Mouse (Mus musculus) heart, embryonic 12.5 days (tissue): ENCODE measurements at regions not wholly inside any gene's neighbourhood (a gene's known extent, or its start where the extent isn't known, plus 50 kb on each side); places are given as distances from the start of the nearest gene placed in this dataset.

Experiments
- ATAC-seq: fragments of 200-750 bp; cut with Nextera tagmentation; 2 replicates; pipeline ENCODE4 v1.8.0; 2017; ENCODE audit warnings: moderate TSS enrichment, moderate library complexity; ENCODE audit not compliant: insufficient number of reproducible peaks, low FRiP score
- H3K27ac ChIP-seq: fragments of 300-500 bp; sonication (generic); 2 replicates; pipeline ENCODE4 v1.5.1; 2016; ENCODE audit warnings: mild to moderate bottlenecking, moderate library complexity; ENCODE audit not compliant: poor library complexity, severe bottlenecking
- H3K27me3 ChIP-seq: fragments of 300-500 bp; sonication (generic); replicated peaks from 2 replicates; pipeline ENCODE4 v1.6.1; 2016; ENCODE audit warnings: mild to moderate bottlenecking, moderate library complexity
- H3K36me3 ChIP-seq: fragments of 300-500 bp; sonication (generic); 2 replicates; pipeline ENCODE4 v1.6.1; 2016; ENCODE audit warnings: mild to moderate bottlenecking, moderate library complexity
- H3K4me1 ChIP-seq: fragments of 300-500 bp; sonication (generic); replicated peaks from 2 replicates; pipeline ENCODE4 v1.6.1; 2016; ENCODE audit warnings: mild to moderate bottlenecking
- H3K4me2 ChIP-seq: fragments of 300-500 bp; sonication (generic); 2 replicates; pipeline ENCODE4 v1.6.1; 2016; ENCODE audit warnings: mild to moderate bottlenecking, moderate library complexity
- H3K4me3 ChIP-seq: fragments of 300-500 bp; sonication (generic); 2 replicates; pipeline ENCODE4 v1.5.1; 2016; ENCODE audit warnings: mild to moderate bottlenecking
- H3K9ac ChIP-seq: fragments of 300-500 bp; sonication (generic); 2 replicates; pipeline ENCODE4 v1.6.1; 2016; ENCODE audit warnings: mild to moderate bottlenecking, moderate library complexity
- H3K9me3 ChIP-seq: fragments of 300-500 bp; sonication (generic); replicated peaks from 2 replicates; pipeline ENCODE4 v1.6.1; 2016; ENCODE audit warnings: mild to moderate bottlenecking, moderate library complexity
- WGBS: fragments of 180-500 bp; shearing (Covaris S2); methylation state at CpG from one replicate; pipeline ENCODE4 v1.1.7; 2016; 5-methylcytosine and 5-hydroxymethylcytosine counted together

DNA sequence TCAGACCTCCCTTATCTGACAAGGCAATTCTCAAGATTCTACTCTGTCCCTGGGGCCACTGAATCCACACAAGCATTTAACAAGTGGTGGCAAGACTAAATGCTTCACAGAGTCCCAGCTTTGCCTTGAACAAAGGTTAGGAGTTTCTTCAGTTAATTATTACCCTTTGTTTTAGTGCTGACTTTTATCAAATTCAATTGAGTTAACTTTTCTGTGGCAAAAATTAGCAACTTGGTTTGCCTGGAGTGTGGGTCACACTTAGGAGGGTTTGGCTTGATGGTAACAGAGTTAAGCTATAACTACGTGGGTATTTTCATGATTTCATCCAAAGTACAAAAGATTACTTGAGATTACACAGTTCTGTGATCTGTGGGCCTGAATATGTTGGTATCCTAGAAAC lies 104.7 kb upstream of the Abcb5 start:
- Histone ChIP-seq H3K9me3 (0 out of 2 replicates have a peak, but pooled peaks cover 3% of the 10 kb centered on the region), H3K36me3 (no peaks in the 10 kb centered on the region), H3K4me2 (no peak overlapping the region), H3K9ac (no peak overlapping the region), H3K27ac (no peak overlapping the region), H3K27me3 (no peaks in the 10 kb centered on the region), H3K4me1 (peaks cover 9% of the 10 kb centered on the region), H3K4me3 (no peak overlapping the region)
- 82% methylated on average over 1 of the region's 1 CpGs for WGBS
- ATAC-seq = no peak

DNA sequence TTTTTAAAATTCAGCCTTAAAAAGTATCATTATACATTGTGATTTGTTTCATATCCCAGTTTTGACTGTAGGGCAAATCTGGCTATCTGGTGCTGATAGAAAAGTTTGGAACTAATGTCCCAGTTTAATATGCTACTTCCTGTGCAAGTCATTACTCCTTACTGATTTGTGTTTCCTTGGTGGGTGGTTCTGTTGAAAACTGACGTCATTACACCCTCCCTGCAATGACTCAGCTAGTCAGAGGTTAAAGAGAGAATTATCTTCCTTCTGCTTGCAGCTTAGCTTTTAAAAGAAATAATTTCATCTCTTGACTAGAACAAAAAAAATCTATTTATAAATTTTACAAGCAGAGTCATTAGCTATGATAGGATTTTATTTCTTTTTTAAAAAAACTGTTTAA lies 104.2 kb upstream of the Abcb5 start:
- ATAC-seq = no peak
- Histone ChIP-seq H3K4me1 (peaks cover 9% of the 10 kb centered on the region), H3K36me3 (no peaks in the 10 kb centered on the region), H3K4me3 (no peak overlapping the region), H3K4me2 (no peak overlapping the region), H3K9ac (no peak overlapping the region), H3K27ac (no peak overlapping the region), H3K9me3 (0 out of 2 replicates have a peak, but pooled peaks cover 3% of the 10 kb centered on the region), H3K27me3 (no peaks in the 10 kb centered on the region)
- WGBS = 19% methylated on average over 1 of the region's 1 CpGs

DNA sequence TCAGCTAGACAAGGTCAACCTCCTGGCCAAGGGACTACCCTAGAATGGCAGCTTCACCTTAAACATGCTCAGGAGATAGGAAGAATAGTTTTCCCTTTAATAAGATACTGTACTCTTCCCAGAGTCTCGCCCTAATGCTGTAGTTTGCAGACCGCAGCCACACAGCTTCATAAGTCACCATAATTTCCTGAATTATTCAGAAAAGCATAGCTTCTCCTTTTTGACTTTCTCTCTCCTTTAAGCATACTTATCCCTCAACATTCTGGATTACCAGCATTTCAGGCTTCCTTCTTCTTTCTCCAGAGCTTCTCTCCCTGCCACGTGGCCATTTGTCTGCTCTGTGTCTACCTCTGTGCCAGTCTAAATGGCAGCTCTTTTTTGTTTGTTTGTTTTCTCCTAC lies 103.5 kb upstream of the Abcb5 start:
- H3K9ac ChIP-seq = no peak overlapping the region
- ATAC-seq = no peak
- WGBS = 73% methylated on average over 3 of the region's 3 CpGs
- no peaks in the 10 kb centered on the region for H3K27me3 ChIP-seq
- H3K27ac ChIP-seq = no peak overlapping the region
- H3K9me3 ChIP-seq = 0 out of 2 replicates have a peak, but pooled peaks cover 3% of the 10 kb centered on the region
- no peak overlapping the region for H3K4me3 ChIP-seq
- no peak overlapping the region for H3K4me2 ChIP-seq
- H3K36me3 ChIP-seq = no peaks in the 10 kb centered on the region
- H3K4me1 ChIP-seq = peaks cover 9% of the 10 kb centered on the region

DNA sequence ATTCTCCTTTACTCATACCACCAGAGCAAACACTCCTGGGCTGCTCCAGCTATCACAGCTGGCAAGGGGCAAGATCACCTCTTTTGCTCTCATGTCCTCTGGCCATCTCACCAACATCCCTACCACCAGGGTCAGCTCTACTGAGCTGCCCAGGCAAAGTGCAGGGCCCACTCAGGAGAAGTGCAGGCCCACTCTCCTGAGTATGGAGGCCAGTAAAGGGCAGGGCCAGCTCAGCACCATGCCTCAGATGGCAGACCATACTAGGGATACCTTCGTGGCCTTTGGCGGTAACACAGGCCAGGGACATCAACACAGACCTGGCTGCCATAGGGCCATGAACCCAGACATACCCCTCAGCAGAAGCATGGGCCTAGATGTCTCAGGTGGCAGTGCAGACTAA lies 101.9 kb upstream of the Abcb5 start:
- H3K9me3 ChIP-seq = no peaks in the 10 kb centered on the region
- no peaks in the 10 kb centered on the region for H3K36me3 ChIP-seq
- H3K4me3 ChIP-seq = no peak overlapping the region
- no peaks in the 10 kb centered on the region for H3K27me3 ChIP-seq
- no peak overlapping the region for H3K27ac ChIP-seq
- no peak overlapping the region for H3K9ac ChIP-seq
- peaks cover 5% of the 10 kb centered on the region for H3K4me1 ChIP-seq
- ATAC-seq = peak; percentile 36; the same call in 1 of the 2 replicates
- 98% methylated on average over 2 of the region's 2 CpGs for WGBS
- no peak overlapping the region for H3K4me2 ChIP-seq

DNA sequence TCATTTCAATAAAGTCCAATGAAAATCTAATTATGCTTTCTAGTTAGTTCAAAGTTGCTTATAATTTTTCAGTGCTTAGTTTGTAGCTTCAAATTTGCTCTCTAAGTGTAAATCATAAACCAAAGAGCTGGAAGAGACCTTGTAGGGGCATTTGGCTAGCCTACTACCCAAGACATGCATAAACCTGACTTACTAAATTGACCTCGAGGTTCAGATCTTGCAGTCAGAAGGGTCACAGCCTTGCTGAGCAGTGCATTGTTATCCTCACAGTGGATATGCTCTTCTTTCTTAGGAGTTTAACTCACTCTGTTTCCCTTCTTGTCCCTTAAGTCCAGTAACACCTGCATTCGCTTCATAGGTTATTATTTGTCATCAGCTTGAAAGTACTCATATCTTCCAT lies 96.7 kb upstream of the Abcb5 start:
- no peak overlapping the region for H3K4me2 ChIP-seq
- no peaks in the 10 kb centered on the region for H3K36me3 ChIP-seq
- H3K4me3 ChIP-seq = no peak overlapping the region
- H3K9ac ChIP-seq = no peak overlapping the region
- no peaks in the 10 kb centered on the region for H3K9me3 ChIP-seq
- H3K4me1 ChIP-seq = peaks cover 3% of the 10 kb centered on the region
- 74% methylated on average over 2 of the region's 2 CpGs for WGBS
- no peak overlapping the region for H3K27ac ChIP-seq
- no peak for ATAC-seq
- no peaks in the 10 kb centered on the region for H3K27me3 ChIP-seq

DNA sequence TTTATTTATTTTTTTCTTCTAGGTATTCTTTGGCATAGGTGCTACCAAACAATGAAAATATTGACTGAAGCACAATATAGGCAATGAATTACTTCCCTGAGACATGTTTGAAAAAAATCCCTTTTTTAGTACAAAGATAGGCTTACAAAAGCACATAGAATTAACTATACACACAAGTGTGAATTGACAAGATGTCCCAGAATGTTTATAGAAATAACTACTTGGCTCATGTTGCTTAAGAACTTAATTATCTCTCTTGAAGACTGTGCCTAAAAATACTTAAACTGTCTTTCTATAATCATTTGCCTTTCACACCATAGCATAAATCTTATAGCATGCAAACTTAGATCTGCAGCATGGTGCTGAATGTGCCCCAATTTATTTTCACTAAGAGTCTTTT lies 96.3 kb upstream of the Abcb5 start:
- Histone ChIP-seq H3K36me3 (no peaks in the 10 kb centered on the region), H3K27ac (no peak overlapping the region), H3K9ac (no peak overlapping the region), H3K4me1 (no peaks in the 10 kb centered on the region), H3K4me2 (no peak overlapping the region), H3K9me3 (no peaks in the 10 kb centered on the region), H3K27me3 (no peaks in the 10 kb centered on the region), H3K4me3 (no peak overlapping the region)
- ATAC-seq = no peak

DNA sequence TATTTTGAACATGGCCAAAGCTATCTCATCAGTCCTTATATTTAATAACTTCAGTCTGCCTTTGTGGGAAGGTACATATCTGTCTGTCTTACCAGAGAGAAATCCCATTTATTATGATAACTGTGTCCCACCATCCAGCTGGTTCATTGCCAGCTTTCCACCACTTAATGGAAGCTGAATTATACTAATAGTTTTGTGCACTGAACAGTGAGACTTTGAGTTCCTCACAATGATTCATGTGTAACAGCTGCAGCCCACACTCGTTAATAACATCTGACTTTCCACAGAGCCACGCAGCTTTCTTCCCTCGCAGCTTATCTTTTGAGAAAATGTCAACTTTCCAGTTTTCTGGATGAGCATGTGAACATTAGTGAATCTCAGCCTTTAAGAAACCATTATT lies 88.3 kb upstream of the Abcb5 start:
- H3K4me1 ChIP-seq = peaks cover 5% of the 10 kb centered on the region; the same call in 1 of the 2 replicates
- 48% methylated on average over 3 of the region's 3 CpGs for WGBS
- H3K36me3 ChIP-seq = no peaks in the 10 kb centered on the region
- H3K4me2 ChIP-seq = no peak overlapping the region
- H3K4me3 ChIP-seq = no peak overlapping the region
- H3K9me3 ChIP-seq = no peaks in the 10 kb centered on the region
- no peak overlapping the region for H3K9ac ChIP-seq
- no peak for ATAC-seq
- H3K27me3 ChIP-seq = no peaks in the 10 kb centered on the region
- no peak overlapping the region for H3K27ac ChIP-seq

DNA sequence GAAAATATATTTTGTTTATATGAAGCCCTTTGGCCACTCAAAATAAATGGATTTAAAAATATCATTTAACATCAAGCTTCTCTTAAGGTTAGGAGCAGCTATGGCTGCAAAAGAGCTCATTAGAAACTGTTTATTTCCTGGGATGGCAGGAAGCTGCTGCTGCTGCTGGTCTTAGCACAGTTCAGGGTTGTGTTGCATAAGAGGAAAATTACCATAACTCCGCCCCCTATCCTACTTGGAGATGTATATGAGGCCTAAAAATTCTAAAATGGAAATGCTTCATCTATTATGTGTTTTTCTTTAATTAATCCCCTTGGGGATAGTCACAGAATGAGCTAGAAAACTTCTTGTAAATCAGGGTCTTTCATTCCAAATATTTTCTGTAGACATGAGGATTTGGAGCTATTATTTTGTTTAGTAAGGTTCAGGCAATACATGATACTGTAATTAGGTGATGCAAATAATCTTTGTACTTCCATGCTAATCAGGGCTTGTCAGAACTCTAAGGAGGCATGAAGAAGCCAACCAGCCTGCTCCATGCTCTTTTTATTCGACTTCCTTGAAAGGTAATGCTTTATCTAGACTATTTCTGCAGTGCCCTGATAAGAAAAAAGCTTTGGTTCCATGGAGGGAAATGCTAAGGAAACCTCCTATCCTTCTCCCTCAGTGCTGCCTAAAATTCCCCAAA lies 85.6 kb upstream of the Abcb5 start:
- H3K4me1 ChIP-seq = peaks cover 5% of the 10 kb centered on the region; the same call in 1 of the 2 replicates
- H3K9ac ChIP-seq = no peak overlapping the region
- H3K36me3 ChIP-seq = no peaks in the 10 kb centered on the region
- no peaks in the 10 kb centered on the region for H3K9me3 ChIP-seq
- no peak overlapping the region for H3K27ac ChIP-seq
- H3K4me2 ChIP-seq = no peak overlapping the region
- WGBS = 26% methylated on average over 2 of the region's 2 CpGs
- H3K4me3 ChIP-seq = no peak overlapping the region
- no peaks in the 10 kb centered on the region for H3K27me3 ChIP-seq
- ATAC-seq = no peak

DNA sequence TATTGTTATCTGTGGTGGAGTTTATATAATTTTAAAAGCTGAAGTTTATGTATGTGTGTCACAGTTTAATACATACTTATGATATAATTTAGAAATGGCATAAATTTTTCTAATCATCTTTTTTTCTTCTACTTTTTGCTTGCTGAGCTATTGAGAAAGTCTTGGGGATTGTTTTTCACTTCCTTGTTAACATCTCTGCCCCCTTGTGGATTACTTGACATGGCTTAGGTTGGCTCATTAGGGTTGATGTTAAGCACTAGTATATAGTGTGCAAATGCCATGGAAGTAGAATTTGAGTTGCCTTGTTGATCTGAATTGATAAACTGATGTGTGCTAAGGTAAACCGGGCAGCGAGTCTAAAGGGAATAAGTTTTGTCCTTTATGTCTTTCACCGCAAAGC lies 72.1 kb upstream of the Abcb5 start:
- Histone ChIP-seq H3K9ac (no peak overlapping the region), H3K9me3 (no peaks in the 10 kb centered on the region), H3K4me3 (no peak overlapping the region), H3K4me1 (no peaks in the 10 kb centered on the region), H3K27ac (no peak overlapping the region), H3K4me2 (no peak overlapping the region), H3K27me3 (no peaks in the 10 kb centered on the region), H3K36me3 (no peaks in the 10 kb centered on the region)
- WGBS = 85% methylated on average over 3 of the region's 3 CpGs
- ATAC-seq = no peak

DNA sequence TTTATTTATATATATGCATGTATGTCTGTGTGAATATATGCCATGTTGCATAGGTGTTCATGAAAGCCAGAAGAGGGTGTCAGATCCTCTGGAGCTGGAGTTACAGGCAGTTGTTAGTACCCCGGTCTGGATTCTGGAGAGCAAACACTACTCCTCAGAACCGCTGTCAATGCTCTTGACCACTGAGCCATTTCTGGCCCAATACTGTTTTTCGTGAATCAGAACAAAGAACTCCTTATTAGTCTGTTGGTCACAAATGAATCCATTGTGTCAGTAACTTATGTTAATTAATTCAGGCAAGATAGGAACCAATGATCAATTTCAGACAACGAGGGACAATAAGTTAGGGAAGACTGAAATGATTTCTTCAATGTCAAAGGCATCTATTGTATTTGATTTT lies 68.6 kb upstream of the Abcb5 start:
- H3K36me3 ChIP-seq = no peaks in the 10 kb centered on the region
- H3K4me1 ChIP-seq = no peaks in the 10 kb centered on the region
- no peaks in the 10 kb centered on the region for H3K9me3 ChIP-seq
- H3K27ac ChIP-seq = no peak overlapping the region
- WGBS = 86% methylated on average over 4 of the region's 4 CpGs
- no peak overlapping the region for H3K4me3 ChIP-seq
- H3K4me2 ChIP-seq = no peak overlapping the region
- no peak overlapping the region for H3K9ac ChIP-seq
- ATAC-seq = no peak
- H3K27me3 ChIP-seq = no peaks in the 10 kb centered on the region

DNA sequence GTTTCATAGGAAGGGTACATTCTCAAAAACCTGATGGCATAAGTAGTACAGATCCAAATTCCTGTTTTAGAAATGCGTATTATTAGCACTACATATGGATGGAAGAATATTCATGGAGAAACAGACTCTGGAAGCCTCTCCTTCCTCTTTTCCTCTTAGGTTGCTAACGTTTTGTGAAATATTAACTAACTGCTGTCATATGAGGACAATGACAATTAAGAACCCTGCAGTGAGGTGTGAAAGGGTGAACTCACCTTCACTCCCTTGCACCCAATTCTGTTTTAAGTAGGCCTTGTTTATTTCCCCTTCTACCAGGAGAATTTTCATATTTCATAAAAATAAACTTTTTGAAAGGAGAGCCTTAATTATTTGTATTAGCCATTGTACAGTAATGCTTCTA lies 62.5 kb upstream of the Abcb5 start:
- H3K9me3 ChIP-seq = no peaks in the 10 kb centered on the region
- no peak overlapping the region for H3K27ac ChIP-seq
- no peaks in the 10 kb centered on the region for H3K27me3 ChIP-seq
- ATAC-seq = no peak
- no peak overlapping the region for H3K4me2 ChIP-seq
- H3K9ac ChIP-seq = no peak overlapping the region
- H3K4me1 ChIP-seq = no peaks in the 10 kb centered on the region
- 81% methylated on average over 2 of the region's 2 CpGs for WGBS
- H3K36me3 ChIP-seq = no peaks in the 10 kb centered on the region
- H3K4me3 ChIP-seq = no peak overlapping the region

DNA sequence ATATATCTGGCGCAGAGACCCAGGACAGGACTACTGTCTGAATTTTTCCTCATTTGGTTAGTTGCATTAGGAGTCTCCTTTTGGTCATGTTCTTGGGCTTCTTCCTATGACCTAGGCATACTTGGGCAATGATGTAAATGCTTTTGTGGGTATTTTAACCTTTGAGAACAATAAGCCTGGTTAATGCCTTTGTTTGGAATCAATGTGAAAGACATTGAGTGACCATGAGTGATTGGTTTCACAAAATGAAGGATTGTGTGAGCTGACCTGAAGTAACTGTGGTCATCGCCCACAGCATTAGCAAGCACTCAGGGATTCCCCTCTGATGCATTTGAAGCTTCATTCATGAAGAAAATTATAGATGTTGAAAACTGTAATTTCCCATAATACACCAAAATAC lies 61.9 kb upstream of the Abcb5 start:
- H3K27me3 ChIP-seq = no peaks in the 10 kb centered on the region
- H3K36me3 ChIP-seq = no peaks in the 10 kb centered on the region
- H3K9me3 ChIP-seq = no peaks in the 10 kb centered on the region
- H3K27ac ChIP-seq = no peak overlapping the region
- no peak overlapping the region for H3K9ac ChIP-seq
- WGBS = 84% methylated on average over 2 of the region's 2 CpGs
- ATAC-seq = no peak
- H3K4me3 ChIP-seq = no peak overlapping the region
- no peak overlapping the region for H3K4me2 ChIP-seq
- no peaks in the 10 kb centered on the region for H3K4me1 ChIP-seq
